Mouse (Mus musculus) liver, postnatal 0 days (tissue): ENCODE measurements around the gene Sart3.

Experiments used
- CTCF ChIP-seq: sonication (generic); IDR thresholded peaks from 2 replicates; pipeline ENCODE4 v1.5.1; 2016; ENCODE audit warnings: antibody characterized with exemption, low read depth
- EP300 ChIP-seq: IDR thresholded peaks from 2 replicates; pipeline ENCODE4 v1.6.1; 2016; ENCODE audit warnings: antibody characterized with exemption, low read depth, mild to moderate bottlenecking

- no peak for TF ChIP-seq EP300
- TF ChIP-seq CTCF = no peak
These were observed 8.5 kb upstream of the Sart3 start for GRCm38 (mm10) chr5:113780763-113781162.
